Mouse (Mus musculus) CD4-positive, CD25-positive, alpha-beta regulatory T cell, adult 4 months (primary cell): Measurements from ENCODE around the gene Bud23. TPM values are rescaled to one million over a fixed set of nuclear protein-coding genes. Genes with fewer than 3 reads are reported as not detected.
A peak's percentile ranks its signal among the peaks of the same experiment; 100 is the strongest.

Source experiments
- ATAC-seq: one replicate; pipeline ENCODE4 v1.8.0; 2017
- polyA plus RNA-seq, 2 experiments: library from polyadenylated mRNA; unstranded; fragments of 100-300 nt; shearing (Covaris generic); gene quantifications; one replicate each; pipeline ENCODE4 v1.2.1; 2017

Gene Bud23
- polyA plus RNA-seq, 2 experiments from 2014 or later, result 60.8 to 103 TPM

GRCm38 (mm10) chr5:135016224-135016759 lies 48.5 kb downstream of the Bud23 start:
- ATAC-seq, result no peak

GRCm38 (mm10) chr5:135015497-135015896 lies 49.3 kb downstream of the Bud23 start:
- ATAC-seq, result peak; percentile 73

GRCm38 (mm10) chr5:135012671-135013441 lies 51.9 kb downstream of the Bud23 start:
- no peak for ATAC-seq

DNA sequence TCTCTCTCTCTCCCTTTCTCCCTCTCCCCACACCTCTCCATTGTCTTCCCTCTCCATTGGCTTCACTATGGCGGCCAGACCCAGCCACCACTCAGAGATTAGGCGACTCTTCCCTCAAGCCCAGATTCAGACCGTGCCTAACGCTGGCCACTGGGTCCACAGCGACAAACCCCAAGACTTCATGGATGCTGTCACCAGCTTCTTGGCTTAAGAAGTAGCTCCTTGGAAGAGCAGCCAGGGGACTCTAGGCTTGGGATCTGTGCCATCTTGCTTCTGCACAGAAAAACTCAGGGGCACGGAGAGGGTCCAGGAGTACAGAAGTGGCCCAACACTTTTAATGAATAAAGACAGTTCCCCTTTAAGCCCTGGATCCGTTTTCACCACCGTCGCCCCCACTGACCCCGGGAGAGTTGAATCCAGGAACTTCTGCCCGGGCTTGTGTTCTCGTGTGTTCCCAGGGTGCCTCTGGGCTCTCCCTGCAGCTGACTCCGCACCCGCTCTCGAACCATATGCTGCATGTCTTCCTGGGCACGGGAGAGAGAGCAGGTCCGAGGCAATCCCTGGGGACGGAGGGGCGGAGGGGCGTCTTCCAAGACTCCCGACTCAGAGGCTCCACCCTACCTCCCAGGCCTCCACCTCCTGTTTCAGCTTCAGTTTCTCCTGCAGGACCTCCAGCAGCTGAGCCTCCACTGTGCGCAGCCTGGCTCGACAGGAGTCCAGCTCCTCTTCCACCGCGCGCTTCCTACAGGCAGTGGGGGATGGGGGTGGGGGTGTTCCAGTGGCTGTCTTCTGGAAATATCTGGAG lies 52.7 kb downstream of the Bud23 start:
- no peak for ATAC-seq

DNA sequence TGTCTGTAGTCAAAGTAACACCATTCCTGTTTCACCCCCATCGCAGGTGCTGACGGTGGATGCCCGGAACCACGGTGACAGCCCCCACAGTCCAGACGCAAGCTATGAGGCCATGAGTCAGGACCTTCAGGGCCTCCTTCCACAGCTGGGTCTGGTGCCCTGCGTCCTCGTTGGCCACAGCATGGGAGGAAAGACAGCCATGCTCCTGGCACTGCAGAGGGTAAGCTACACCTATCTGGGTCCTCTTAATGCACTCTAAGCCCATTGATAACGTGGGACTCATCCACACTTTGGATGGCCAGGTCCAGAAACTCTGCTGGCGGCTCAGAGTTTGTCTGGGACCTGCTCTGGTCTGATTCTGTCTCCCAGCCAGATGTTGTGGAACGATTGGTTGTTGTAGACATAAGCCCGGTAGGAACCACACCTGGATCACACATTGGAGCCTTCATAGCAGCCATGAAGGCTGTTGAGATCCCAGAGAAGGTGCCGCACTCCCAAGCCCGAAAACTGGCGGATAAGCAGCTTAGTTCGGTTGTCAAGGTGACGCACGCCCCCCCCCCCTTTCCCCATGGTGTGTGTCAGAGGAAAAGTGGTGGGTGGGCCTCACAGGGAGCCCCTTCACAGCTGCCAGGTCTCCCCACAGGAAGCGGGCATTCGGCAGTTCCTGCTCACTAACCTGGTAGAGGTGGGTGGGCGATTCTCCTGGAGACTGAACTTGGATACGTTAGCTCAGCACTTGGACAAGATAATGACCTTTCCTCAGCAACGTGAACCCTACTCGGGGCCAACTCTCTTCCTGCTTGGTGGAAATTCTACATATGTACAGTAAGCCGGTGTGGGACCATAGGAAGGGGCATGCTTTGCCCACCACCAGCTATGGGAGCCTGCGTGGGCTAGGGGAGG lies 53.7 kb downstream of the Bud23 start:
- ATAC-seq, result no peak

GRCm38 (mm10) chr5:135010320-135010709 lies 54.4 kb downstream of the Bud23 start:
- ATAC-seq, result no peak

- ATAC-seq, result peak; percentile 54
Observed at GRCm38 (mm10) chr5:135009590-135010319, 55.0 kb downstream of the Bud23 start.

DNA sequence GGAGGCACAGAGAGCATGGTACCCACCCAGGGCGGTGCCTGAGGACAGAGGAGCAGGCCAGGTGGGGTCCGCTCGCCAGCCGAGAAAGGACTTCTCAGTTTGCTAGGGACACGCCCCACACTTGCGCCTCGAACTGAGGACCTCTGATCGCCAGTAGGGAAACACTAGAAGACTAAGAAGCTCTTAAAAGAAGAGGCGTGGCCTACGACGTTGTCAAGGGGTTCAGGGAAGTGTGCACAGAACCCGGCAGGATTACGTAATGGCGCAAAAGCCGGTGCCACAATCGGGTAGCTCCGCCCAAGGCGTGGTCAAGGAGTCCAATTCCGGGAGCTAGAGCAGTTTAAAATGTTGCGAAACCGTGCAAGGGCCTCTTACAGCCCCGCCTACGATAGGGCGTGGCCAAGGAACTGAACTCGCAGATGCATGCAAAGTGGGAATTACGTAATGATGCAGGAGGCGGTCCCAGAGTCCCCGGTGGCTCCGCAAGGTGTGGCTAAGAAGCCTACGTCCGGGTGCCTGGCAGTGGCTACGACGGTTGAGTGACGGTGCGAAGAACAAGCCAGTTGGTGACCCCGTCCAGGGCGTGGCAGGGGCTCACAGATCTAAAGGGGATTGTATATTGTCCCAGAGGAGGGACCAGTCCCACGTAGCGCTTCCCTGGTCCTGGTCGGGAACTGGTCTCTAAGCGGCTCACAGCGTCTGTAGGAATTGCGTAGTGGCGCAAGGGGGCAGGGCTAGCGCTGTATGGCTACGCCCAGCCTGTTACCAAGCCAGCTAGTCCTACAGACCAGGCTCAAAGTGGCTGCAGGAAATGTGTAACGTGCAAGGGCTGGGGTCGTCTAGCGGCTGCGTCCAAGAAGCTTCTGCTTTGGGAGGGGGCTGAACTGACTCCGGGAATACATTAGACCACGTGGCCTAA lies 55.8 kb downstream of the Bud23 start, which contains the start of gene Abhd11:
Gene Abhd11, plus strand, starts transcription at position 482 of the 919 bp plus-strand sequence.
- peak; percentile 82 for ATAC-seq

DNA sequence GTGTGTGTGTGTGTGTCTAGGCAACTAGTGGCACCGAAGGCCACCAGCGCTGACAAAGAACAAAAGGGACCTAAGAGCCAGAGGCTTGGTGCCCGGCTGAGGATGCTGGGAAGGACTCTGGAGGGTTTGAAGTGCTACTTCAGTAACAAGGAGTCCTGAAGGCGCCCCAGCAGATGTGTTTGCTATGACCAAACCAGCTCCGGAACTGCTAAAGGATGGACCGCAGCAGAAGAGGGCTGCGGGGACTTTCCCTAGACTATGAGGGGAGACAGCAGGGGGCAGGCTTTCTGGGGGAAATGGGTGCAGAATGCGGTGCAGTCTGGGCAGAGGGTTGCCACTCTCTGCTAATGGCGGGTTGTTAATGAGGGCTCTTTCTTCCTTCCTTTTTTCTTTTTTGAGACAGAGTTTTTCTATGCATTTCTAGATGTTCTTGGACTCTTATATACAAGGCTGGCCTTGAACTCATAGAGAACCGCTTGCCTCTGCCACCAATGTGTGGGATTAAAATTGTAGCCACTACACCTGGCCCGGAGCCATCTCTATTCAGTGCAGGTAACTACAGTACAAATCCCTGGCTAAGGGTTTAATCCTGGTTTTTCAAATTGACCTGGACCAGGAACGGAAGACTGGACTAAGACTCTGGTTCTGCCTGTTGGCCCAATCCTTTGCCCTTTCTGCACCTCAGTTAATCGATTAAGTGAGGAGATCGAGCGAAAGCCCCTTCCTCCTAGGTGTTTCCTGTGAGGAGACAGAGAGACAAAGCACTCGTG lies 56.8 kb downstream of the Bud23 start:
- no peak for ATAC-seq

Other genes with a start within 250 kb of the Bud23 start
- gene Tmem270, start 158.2 kb downstream of the Bud23 start, polyA plus RNA-seq, result not detected
- gene Cldn13, start 149.4 kb downstream of the Bud23 start, polyA plus RNA-seq, result not detected
- gene Mettl27, start 132.6 kb downstream of the Bud23 start, polyA plus RNA-seq, result 10 to 100 TPM; 11.4 to 16.7 TPM
- gene Cldn4, start 118.0 kb downstream of the Bud23 start, polyA plus RNA-seq, result under 1 TPM in 1 of 2 experiments, not detected in 1; 0.40 TPM
- gene Cldn3, start 78.7 kb downstream of the Bud23 start, polyA plus RNA-seq, result not detected
- gene Abhd11, start 55.8 kb downstream of the Bud23 start, polyA plus RNA-seq, result 10 to 100 TPM; 64.3 to 80.5 TPM
- gene Stx1a, start 41.5 kb downstream of the Bud23 start, polyA plus RNA-seq, result 10 to 100 TPM; 15.4 to 27.0 TPM
- 10 to 100 TPM; 23.4 to 36.6 TPM for gene Dnajc30, start 757 bp downstream of the Bud23 start, polyA plus RNA-seq
- not detected for gene Vps37d, start 13.3 kb upstream of the Bud23 start, polyA plus RNA-seq
- gene Mlxipl, start 24.9 kb upstream of the Bud23 start, polyA plus RNA-seq, result under 1 TPM in 1 of 2 experiments, not detected in 1; 0.13 TPM
- gene Tbl2, start 84.7 kb upstream of the Bud23 start, polyA plus RNA-seq, result 1 to 10 TPM; 4.8 to 5.3 TPM
- 10 to 100 TPM; 47.1 to 79.6 TPM for gene Bcl7b, start 103.3 kb upstream of the Bud23 start, polyA plus RNA-seq
- gene Baz1b, start 122.3 kb upstream of the Bud23 start, polyA plus RNA-seq, result 10 to 100 TPM; 25.2 to 25.4 TPM
- gene Fzd9, start 186.3 kb upstream of the Bud23 start, polyA plus RNA-seq, result not detected